Mouse (Mus musculus): ENCODE data around the gene Dlgap1.

- no peak for TF ChIP-seq CTCF (conservative IDR thresholded peaks at IDR 0.05; ENCODE audit: low read length)
- no peak for TF ChIP-seq NANOG (IDR thresholded peaks at IDR 0.05; ENCODE audit: borderline replicate concordance, low read length)
- no peak for TF ChIP-seq POU5F1 (IDR thresholded peaks at IDR 0.05; ENCODE audit: borderline replicate concordance, low read length)
Measured at GRCm38 (mm10) chr17:70807885-70808284, 839.0 kb downstream of the Dlgap1 start.
